Mouse (Mus musculus) liver, embryonic 14.5 days (tissue): ENCODE measurements around the gene Crebrf. TPM values are rescaled to one million over a fixed set of nuclear protein-coding genes. Genes with fewer than 3 reads are reported as not detected.

Experiments used
- ATAC-seq: fragments of 200-750 bp; cut with Nextera tagmentation; 2 replicates; pipeline ENCODE4 v1.8.0; 2017; ENCODE audit warnings: moderate number of reproducible peaks, mild to moderate bottlenecking, moderate library complexity; ENCODE audit not compliant: insufficient read depth
- DNase-seq, 3 experiments: peaks; one replicate each; pipeline ENCODE4 v3.0.0-alpha.2; 2012 to 2013; ENCODE audit warnings: low read depth in 3 of 3, low spot score in 3 of 3
- H3K27ac ChIP-seq: fragments of 300-500 bp; sonication (generic); 2 replicates; pipeline ENCODE4 v1.5.1; 2014; ENCODE audit warnings: moderate library complexity, mild to moderate bottlenecking, control low read depth, inconsistent platforms
- H3K27me3 ChIP-seq: fragments of 300-500 bp; sonication (generic); 2 replicates; pipeline ENCODE4 v1.6.1; 2014; ENCODE audit warnings: mild to moderate bottlenecking, low read length, moderate library complexity; ENCODE audit not compliant: control insufficient read depth, insufficient read depth
- H3K36me3 ChIP-seq: fragments of 300-500 bp; sonication (generic); replicated peaks from 2 replicates; pipeline ENCODE4 v1.6.1; 2014; ENCODE audit warnings: low read depth; ENCODE audit not compliant: control insufficient read depth, insufficient read depth
- H3K4me1 ChIP-seq, 2 experiments: fragments of 200-500 bp in 1 of 2; fragments of 300-500 bp in 1 of 2; sonication (generic) in 1 of 2; replicated peaks; 2 replicates each; pipeline ENCODE4 v1.6.1; 2012 to 2014; ENCODE audit warnings: antibody characterized with exemption in 1 of 2, inconsistent platforms in 1 of 2, low read length in 1 of 2; ENCODE audit not compliant: control insufficient read depth in 2 of 2, insufficient read depth in 2 of 2
- H3K4me2 ChIP-seq: fragments of 300-500 bp; sonication (generic); 2 replicates; pipeline ENCODE4 v1.6.1; 2014; ENCODE audit warnings: low read depth, mild to moderate bottlenecking, control low read depth, moderate library complexity
- H3K4me3 ChIP-seq, 2 experiments: fragments of 200-500 bp in 1 of 2; fragments of 300-500 bp in 1 of 2; sonication (generic) in 1 of 2; 2 replicates each; pipeline ENCODE4 v1.5.1; 2012 to 2014; ENCODE audit warnings: low read depth in 2 of 2, low read length in 2 of 2, mild to moderate bottlenecking in 2 of 2, control low read depth in 1 of 2, inconsistent platforms in 1 of 2, moderate library complexity in 1 of 2; ENCODE audit not compliant: insufficient read depth in 1 of 2
- H3K9ac ChIP-seq: fragments of 300-500 bp; sonication (generic); replicated peaks from 2 replicates; pipeline ENCODE4 v1.6.1; 2014; ENCODE audit warnings: mild to moderate bottlenecking, control low read depth, moderate library complexity
- H3K9me3 ChIP-seq: fragments of 300-500 bp; sonication (generic); 2 replicates; pipeline ENCODE4 v1.6.1; 2016; ENCODE audit warnings: low read length, mixed read lengths; ENCODE audit not compliant: control insufficient read depth
- CTCF ChIP-seq: IDR thresholded peaks from 2 replicates; pipeline ENCODE4 v1.5.1; 2016; ENCODE audit warnings: antibody characterized with exemption, low read depth, control low read depth
- EP300 ChIP-seq: IDR thresholded peaks from 2 replicates; pipeline ENCODE4 v1.6.1; 2016; ENCODE audit warnings: antibody characterized with exemption, low read depth
- WGBS: fragments of 180-500 bp; shearing (Covaris S2); extraction: QIAGEN DNeasy Blood & Tissue Kit; methylation state at CpG from one replicate; pipeline ENCODE4 v1.1.7; 2014; ENCODE audit not compliant: insufficient replicate concordance; 5-methylcytosine and 5-hydroxymethylcytosine counted together
- polyA plus RNA-seq, 2 experiments: library from polyadenylated mRNA; depleted of rRNA in 1 of 2; stranded (reverse) in 1 of 2; unstranded in 1 of 2; fragments of >200 nt; fragmentation: Nextera tagmentation in 1 of 2; extraction: Ambion mirVana in 1 of 2; gene quantifications; 2 replicates each; pipeline versions ENCODE4 v1.2.1 to v1.2.3; 2012 to 2014

Crebrf gene
- polyA plus RNA-seq, 2 experiments = 1.3 to 2.8 TPM

GRCm38 (mm10) chr17:26677711-26678637, 37.5 kb upstream of the Crebrf start:
- TF ChIP-seq EP300 (peak; percentile 57), CTCF (no peak)
- Histone ChIP-seq H3K4me2 (peak overlapping the region; percentile 86), H3K9me3 (no peaks in the 10 kb centered on the region), H3K27ac (peak overlapping the region; percentile 12), H3K4me1 (peaks cover 14 to 19% of the 10 kb centered on the region in 2 experiments), H3K27me3 (no peaks in the 10 kb centered on the region), H3K4me3 (peak overlapping the region in 1 of 2 experiments; percentile 89; a peak in 2 of 4 replicates), H3K9ac (peak overlapping the region; percentile 94), H3K36me3 (no peaks in the 10 kb centered on the region; the same call in 1 of the 2 replicates)
- WGBS = 38% methylated on average over 7 of the region's 7 CpGs
- DNase-seq = peak; percentile 41 to 56 (median 48)
- ATAC-seq = 0 out of 2 replicates have a peak, but pooled peaks have one; percentile 5

DNA sequence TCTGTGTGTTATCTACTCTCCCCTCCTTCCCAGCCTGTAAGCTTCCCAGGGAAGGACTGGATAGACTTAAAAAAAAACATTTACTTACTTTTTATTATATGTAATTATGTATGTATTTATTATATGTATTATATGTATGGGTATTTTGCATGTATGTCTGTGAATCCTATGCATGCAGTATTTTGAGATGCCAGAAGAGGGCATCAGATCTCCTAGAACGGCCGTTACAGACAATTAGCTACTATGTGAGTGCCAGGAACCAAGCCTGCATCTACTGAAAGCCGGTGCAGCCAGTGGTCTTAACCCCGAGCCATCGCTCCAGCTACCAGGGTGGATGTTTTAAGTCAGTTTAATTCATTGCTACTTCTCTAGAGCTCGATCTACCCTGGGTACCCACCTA, 34.2 kb upstream of the Crebrf start:
- WGBS = 86% methylated on average over 6 of the region's 6 CpGs
- H3K9ac ChIP-seq = no peak overlapping the region
- no peak overlapping the region for H3K4me3 ChIP-seq
- DNase-seq (no peak), ATAC-seq (no peak)
- H3K27me3 ChIP-seq = no peaks in the 10 kb centered on the region
- TF ChIP-seq CTCF (peak; percentile 38), EP300 (no peak)
- peaks cover 11 to 16% of the 10 kb centered on the region in 2 experiments for H3K4me1 ChIP-seq
- no peaks in the 10 kb centered on the region for H3K9me3 ChIP-seq
- H3K27ac ChIP-seq = no peak overlapping the region
- H3K4me2 ChIP-seq = no peak overlapping the region
- peaks cover 4% of the 10 kb centered on the region for H3K36me3 ChIP-seq

DNA sequence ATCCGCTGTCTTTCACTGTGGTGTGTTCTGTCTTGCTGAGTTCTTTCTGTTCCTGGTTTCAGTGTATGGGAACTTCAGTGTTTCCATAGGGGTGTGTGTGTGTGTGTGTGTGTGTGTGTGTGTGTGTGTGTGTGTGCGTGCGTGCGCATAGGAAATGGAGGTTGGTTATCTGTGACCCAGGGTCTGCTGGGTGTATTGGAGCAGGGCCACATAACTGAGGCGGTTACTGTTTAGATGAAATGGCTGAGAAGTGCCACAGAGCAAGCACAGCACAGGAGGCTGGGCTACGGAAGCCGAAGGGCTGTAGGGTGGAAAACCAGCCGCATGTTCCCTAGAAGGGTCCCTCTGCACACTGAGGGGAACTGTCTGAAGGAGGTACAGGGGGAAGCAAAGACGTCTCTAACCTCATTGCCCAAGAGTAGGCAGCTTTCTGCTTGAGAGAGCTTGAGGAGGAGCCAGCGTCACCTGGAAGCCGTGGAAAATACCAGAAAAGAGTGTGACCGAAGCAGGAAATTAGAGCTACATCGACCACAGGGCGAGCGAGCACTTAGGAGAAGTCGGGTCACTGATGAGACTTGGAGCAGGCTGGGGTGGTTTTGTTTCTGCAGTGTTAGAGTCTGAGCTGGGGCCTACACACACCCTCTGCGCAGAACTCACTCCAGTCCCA, 29.0 kb upstream of the Crebrf start:
- WGBS = 77% methylated on average over 17 of the region's 17 CpGs
- H3K27ac ChIP-seq = no peak overlapping the region

GRCm38 (mm10) chr17:26688795-26689735, 26.4 kb upstream of the Crebrf start:
- Histone ChIP-seq H3K4me1 (peaks cover 0 to 4% of the 10 kb centered on the region in 2 experiments; a peak in 1 of 4 replicates), H3K27me3 (no peaks in the 10 kb centered on the region), H3K9me3 (no peaks in the 10 kb centered on the region), H3K36me3 (peaks cover under 1% of the 10 kb centered on the region), H3K27ac (no peak overlapping the region), H3K4me2 (no peak overlapping the region), H3K9ac (no peak overlapping the region), H3K4me3 (no peak overlapping the region)
- ATAC-seq = no peak
- 75% methylated on average over 8 of the region's 8 CpGs for WGBS
- no peak for DNase-seq
- TF ChIP-seq CTCF (no peak), EP300 (no peak)

More for the DNA sequence above, 29.0 kb upstream of the Crebrf start:
- Histone ChIP-seq H3K36me3 (peaks cover 4% of the 10 kb centered on the region), H3K4me3 (no peak overlapping the region), H3K27me3 (no peaks in the 10 kb centered on the region), H3K9me3 (no peaks in the 10 kb centered on the region), H3K9ac (no peak overlapping the region), H3K4me2 (no peak overlapping the region), H3K4me1 (peaks cover 0 to 4% of the 10 kb centered on the region in 2 experiments; a peak in 1 of 4 replicates)
- ATAC-seq (no peak), DNase-seq (no peak)
- TF ChIP-seq CTCF (no peak), EP300 (no peak)
